Mouse (Mus musculus): ENCODE results near the gene 4933424G06Rik. TPM values are rescaled to one million over a fixed set of nuclear protein-coding genes. Genes with fewer than 3 reads are reported as not detected.

The 4933424G06Rik gene
- total and polyA plus RNA-seq, 3 experiments = not detected

DNA sequence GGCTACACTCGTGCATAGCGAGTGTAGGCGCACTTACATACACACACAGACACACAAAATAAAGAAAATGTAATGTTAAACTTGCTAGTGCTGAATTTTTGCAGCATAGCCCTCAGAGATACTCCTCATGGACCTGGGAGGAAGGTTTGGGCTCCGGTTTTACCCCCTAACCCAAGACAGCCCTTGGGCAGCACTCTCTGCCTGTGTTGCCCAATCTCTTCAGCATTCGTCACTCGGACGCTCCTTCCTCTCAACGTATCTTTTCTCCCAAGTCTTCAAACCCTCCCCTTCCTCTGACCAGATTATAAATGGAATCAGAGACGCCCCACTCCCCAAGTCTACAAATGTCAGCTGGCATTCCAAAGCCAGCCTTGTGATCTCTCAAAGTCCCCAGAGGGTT lies 33.1 kb downstream of the 4933424G06Rik start:
- no peak overlapping the region for H3K9ac ChIP-seq (ENCODE audit: control insufficient read depth, low read depth, low read length, poor library complexity, severe bottlenecking)
- no peak for DNase-seq (ENCODE audit: low read depth, low spot score)
- no peaks in the 10 kb centered on the region for H3K79me2 ChIP-seq (ENCODE audit: control insufficient read depth, insufficient read depth, low read length, poor library complexity)
- no peak overlapping the region for H3K27ac ChIP-seq (ENCODE audit: control insufficient read depth, low read depth, low read length)
- H3K36me3 ChIP-seq (ENCODE audit: control insufficient read depth in 1 of 2, insufficient read depth in 2 of 2, low read length in 2 of 2) = no peaks in the 10 kb centered on the region
- no peak overlapping the region for H3K4me3 ChIP-seq (ENCODE audit: control insufficient read depth in 1 of 2, insufficient read depth in 1 of 2, low read depth in 2 of 2, low read length in 2 of 2)
- peaks cover 0 to 5% of the 10 kb centered on the region in 2 experiments; a peak in 1 of 4 replicates for H3K4me1 ChIP-seq (ENCODE audit: control insufficient read depth in 1 of 2, insufficient read depth in 2 of 2, low read length in 2 of 2)
- H3K27me3 ChIP-seq (ENCODE audit: control insufficient read depth in 1 of 2, insufficient read depth in 2 of 2, low read length in 2 of 2) = peaks cover 0 to 4% of the 10 kb centered on the region in 2 experiments; a peak in 2 of 4 replicates
- H3K9me3 ChIP-seq (replicated peaks; ENCODE audit: insufficient read depth, low read length) = no peaks in the 10 kb centered on the region
- TF ChIP-seq USF2 (IDR thresholded peaks at IDR 0.05; ENCODE audit: borderline replicate concordance in 1 of 2, insufficient read depth in 1 of 2, low read depth in 1 of 2, low read length in 2 of 2) (no peak), KAT2A (conservative IDR thresholded peaks at IDR 0.05; ENCODE audit: low read depth, low read length) (no peak), MXI1 (IDR thresholded peaks at IDR 0.05; ENCODE audit: low read depth, low read length) (no peak), CHD2 (IDR thresholded peaks at IDR 0.05; ENCODE audit: low read length) (no peak), HCFC1 (IDR thresholded peaks at IDR 0.05; ENCODE audit: low read depth, low read length) (no peak), CHD1 (IDR thresholded peaks at IDR 0.05; ENCODE audit: low read depth, low read length) (no peak), ZKSCAN1 (IDR thresholded peaks at IDR 0.05; ENCODE audit: low read depth, low read length) (no peak), MEF2A (IDR thresholded peaks at IDR 0.05; ENCODE audit: extremely low read depth, insufficient replicate concordance, low read depth, low read length, poor library complexity, severe bottlenecking) (no peak), ZNF384 (IDR thresholded peaks at IDR 0.05; ENCODE audit: low read depth, low read length) (no peak), TBP (IDR thresholded peaks at IDR 0.05; ENCODE audit: low read depth, low read length) (no peak), POLR2AphosphoS5 (IDR thresholded peaks at IDR 0.05; ENCODE audit: borderline replicate concordance, low read depth, low read length) (no peak), ETS1 (IDR thresholded peaks at IDR 0.05; ENCODE audit: low read depth, low read length) (no peak)

DNA sequence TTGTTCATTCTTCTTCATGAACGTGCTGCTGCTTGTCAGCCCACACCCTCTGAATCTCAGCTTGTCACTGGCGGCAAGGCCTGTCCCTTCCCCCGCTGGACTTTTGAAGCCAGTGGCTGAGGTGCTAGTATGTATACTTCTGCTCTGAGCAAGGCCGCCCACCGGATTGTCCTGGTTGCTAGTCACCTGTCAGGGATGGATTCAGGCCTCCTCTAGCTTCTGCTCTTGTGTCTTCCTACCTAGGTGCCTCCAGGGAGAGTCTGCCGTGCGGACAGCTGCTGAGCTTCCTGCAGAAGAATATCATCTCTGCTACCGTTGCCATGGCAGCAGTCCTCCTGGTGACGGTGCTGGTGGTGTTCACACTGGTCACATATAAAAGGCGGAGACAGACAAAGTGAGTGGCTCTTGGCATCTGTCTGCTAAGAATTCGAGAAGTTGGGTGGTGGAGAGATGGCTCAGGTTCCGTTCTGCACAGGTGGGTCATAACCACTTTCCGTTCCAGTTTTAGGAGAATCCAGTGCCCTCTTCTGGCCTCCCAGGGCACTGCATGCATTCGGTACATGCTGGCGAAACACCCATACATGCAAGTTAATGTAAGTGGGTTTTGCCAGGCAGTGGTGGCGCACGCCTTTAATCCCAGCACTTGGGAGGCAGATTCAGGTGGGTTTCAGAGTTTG lies 34.5 kb downstream of the 4933424G06Rik start:
- no peak overlapping the region for H3K9ac ChIP-seq (ENCODE audit: control insufficient read depth, low read depth, low read length, poor library complexity, severe bottlenecking)
- H3K27ac ChIP-seq (ENCODE audit: control insufficient read depth, low read depth, low read length) = no peak overlapping the region
- peaks cover 0 to 4% of the 10 kb centered on the region in 2 experiments; a peak in 2 of 4 replicates for H3K27me3 ChIP-seq (ENCODE audit: control insufficient read depth in 1 of 2, insufficient read depth in 2 of 2, low read length in 2 of 2)
- DNase-seq (ENCODE audit: low read depth, low spot score) = peak; percentile 70
- no peak overlapping the region for H3K4me3 ChIP-seq (ENCODE audit: control insufficient read depth in 1 of 2, insufficient read depth in 1 of 2, low read depth in 2 of 2, low read length in 2 of 2)
- H3K79me2 ChIP-seq (ENCODE audit: control insufficient read depth, insufficient read depth, low read length, poor library complexity) = no peaks in the 10 kb centered on the region
- no peak for TF ChIP-seq ZMIZ1 (IDR thresholded peaks at IDR 0.05; ENCODE audit: low read depth, low read length)
- peak; percentile 47 for TF ChIP-seq RAD21 (IDR thresholded peaks at IDR 0.05; ENCODE audit: low read depth, low read length)
- TF ChIP-seq ZC3H11A (IDR thresholded peaks at IDR 0.05; ENCODE audit: low read depth, low read length) = peak; percentile 36; the same call in 1 of the 2 replicates
- TF ChIP-seq NELFE (IDR thresholded peaks at IDR 0.05; ENCODE audit: low read depth, low read length) = no peak
- TF ChIP-seq MEF2A (IDR thresholded peaks at IDR 0.05; ENCODE audit: extremely low read depth, insufficient replicate concordance, low read depth, low read length, poor library complexity, severe bottlenecking) = no peak
- TF ChIP-seq CTCF (IDR thresholded peaks at IDR 0.05 in 2 of 3, conservative IDR thresholded peaks at IDR 0.05 in 1 of 3; ENCODE audit: control insufficient read depth in 1 of 3, insufficient read depth in 1 of 3, low read depth in 2 of 3, low read length in 3 of 3, poor library complexity in 1 of 3, severe bottlenecking in 1 of 3) = peak; percentile 76 to 81 (median 77)
- peak; percentile 76 for TF ChIP-seq SMC3 (IDR thresholded peaks at IDR 0.05; ENCODE audit: low read depth, low read length)
- TF ChIP-seq POLR2AphosphoS2 (IDR thresholded peaks at IDR 0.05; ENCODE audit: low read length) = no peak
- H3K4me1 ChIP-seq (ENCODE audit: control insufficient read depth in 1 of 2, insufficient read depth in 2 of 2, low read length in 2 of 2) = peaks cover 0 to 5% of the 10 kb centered on the region in 2 experiments; a peak in 1 of 4 replicates
- no peaks in the 10 kb centered on the region for H3K9me3 ChIP-seq (replicated peaks; ENCODE audit: insufficient read depth, low read length)
- no peaks in the 10 kb centered on the region for H3K36me3 ChIP-seq (ENCODE audit: control insufficient read depth in 1 of 2, insufficient read depth in 2 of 2, low read length in 2 of 2)
